Mouse (Mus musculus) kidney, embryonic 15.5 days (tissue): ENCODE data around the gene Nccrp1. TPM values are rescaled to one million over a fixed set of nuclear protein-coding genes. Genes with fewer than 3 reads are reported as not detected.
A peak's percentile ranks its signal among the peaks of the same experiment; 100 is the strongest.
"Not testable (repeated sequence)": the region's sequence is repeated elsewhere in the genome, so short reads cannot be mapped to it uniquely, and the experiment has no call there.

Source experiments
- ATAC-seq: fragments of 200-750 bp; cut with Nextera tagmentation; replicated peaks from 2 replicates; pipeline ENCODE4 v1.8.0; 2017; ENCODE audit warnings: moderate TSS enrichment; ENCODE audit not compliant: low FRiP score
- H3K27ac ChIP-seq: fragments of 300-500 bp; sonication (generic); 2 replicates; pipeline ENCODE4 v1.5.1; 2015; ENCODE audit warnings: mild to moderate bottlenecking, inconsistent platforms
- H3K27me3 ChIP-seq: fragments of 300-500 bp; sonication (generic); 2 replicates; pipeline ENCODE4 v1.6.1; 2015; ENCODE audit warnings: inconsistent platforms
- H3K36me3 ChIP-seq: fragments of 300-500 bp; sonication (generic); 2 replicates; pipeline ENCODE4 v1.6.1; 2015; ENCODE audit warnings: inconsistent platforms
- H3K4me1 ChIP-seq: fragments of 300-500 bp; sonication (generic); 2 replicates; pipeline ENCODE4 v1.6.1; 2015; ENCODE audit warnings: inconsistent platforms
- H3K4me2 ChIP-seq: fragments of 300-500 bp; sonication (generic); 2 replicates; pipeline ENCODE4 v1.6.1; 2015; ENCODE audit warnings: moderate library complexity, mild to moderate bottlenecking, inconsistent platforms
- H3K4me3 ChIP-seq: fragments of 300-500 bp; sonication (generic); replicated peaks from 2 replicates; pipeline ENCODE4 v1.5.1; 2015; ENCODE audit warnings: mild to moderate bottlenecking, inconsistent platforms
- H3K9ac ChIP-seq: fragments of 300-500 bp; sonication (generic); 2 replicates; pipeline ENCODE4 v1.6.1; 2015; ENCODE audit warnings: mild to moderate bottlenecking, inconsistent platforms
- H3K9me3 ChIP-seq: fragments of 300-500 bp; sonication (generic); replicated peaks from 2 replicates; pipeline ENCODE4 v1.6.1; 2016; ENCODE audit warnings: inconsistent platforms
- WGBS: fragments of 180-500 bp; shearing (Covaris S2); methylation state at CpG from one replicate; pipeline ENCODE4 v1.1.7; 2015; ENCODE audit warnings: mixed read lengths; 5-methylcytosine and 5-hydroxymethylcytosine counted together
- polyA plus RNA-seq: library from polyadenylated mRNA; unstranded; fragments of >200 nt; fragmentation: Nextera tagmentation; extraction: Ambion mirVana; gene quantifications from 2 replicates; pipeline ENCODE4 v1.2.1, GENCODE M21; 2015

Gene Nccrp1
- polyA plus RNA-seq, 1 experiment from 2014 or later: not detected

- Histone ChIP-seq H3K36me3 (no peaks in the 10 kb centered on the region), H3K4me3 (no peak overlapping the region), H3K27me3 (peaks cover 40% of the 10 kb centered on the region), H3K4me2 (0 out of 2 replicates have a peak overlapping the region, but pooled peaks have one; percentile 9), H3K4me1 (peaks cover 32% of the 10 kb centered on the region), H3K9ac (no peak overlapping the region), H3K9me3 (no peaks in the 10 kb centered on the region), H3K27ac (no peak overlapping the region)
- 28% methylated on average over 14 of the region's 14 CpGs for WGBS
- ATAC-seq: 0 out of 2 replicates have a peak, but pooled peaks have one; percentile 38
Observed at GRCm38 (mm10) chr7:28545048-28545890, 1.8 kb downstream of the Nccrp1 start.

DNA sequence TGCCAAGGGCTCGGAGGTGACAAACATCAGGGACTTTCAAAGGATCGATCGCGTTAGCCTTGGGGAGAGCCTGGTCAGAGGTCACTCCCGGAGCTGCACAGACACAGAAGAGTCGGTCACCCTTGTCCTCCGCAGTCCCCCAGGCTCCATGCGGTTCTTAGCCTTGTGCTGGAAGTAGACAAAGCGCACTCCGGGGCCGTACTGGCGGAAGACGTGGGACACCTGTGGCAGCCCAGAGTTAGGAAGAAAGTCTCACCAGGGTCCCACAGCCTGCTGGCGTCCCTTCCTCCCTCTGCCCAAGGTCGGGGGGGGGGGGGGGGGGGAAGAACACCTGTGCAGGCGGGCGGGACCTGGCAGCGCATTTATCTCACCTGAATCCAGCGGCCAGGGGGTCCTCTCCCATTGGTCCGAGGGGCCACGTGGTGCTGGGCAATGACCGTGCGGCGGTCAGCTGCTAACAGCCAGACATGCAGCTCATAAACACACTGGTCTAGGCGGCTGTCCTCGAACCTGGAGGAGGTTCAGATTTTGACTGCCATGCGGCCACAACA is 2.9 kb downstream of the Nccrp1 start:
- no peaks in the 10 kb centered on the region for H3K9me3 ChIP-seq
- peaks cover 40% of the 10 kb centered on the region for H3K27me3 ChIP-seq
- H3K4me2 ChIP-seq: peak overlapping the region; percentile 61
- ATAC-seq: peak; percentile 72; the same call in 1 of the 2 replicates
- no peak overlapping the region for H3K27ac ChIP-seq
- no peaks in the 10 kb centered on the region for H3K36me3 ChIP-seq
- H3K4me3 ChIP-seq: peak overlapping the region; percentile 32
- H3K4me1 ChIP-seq: peaks cover 32% of the 10 kb centered on the region
- WGBS: 3% methylated on average over 27 of the region's 27 CpGs
- H3K9ac ChIP-seq: 0 out of 2 replicates have a peak overlapping the region, but pooled peaks have one; percentile 31

GRCm38 (mm10) chr7:28540526-28540925 is 6.5 kb downstream of the Nccrp1 start, which contains the start of gene Sycn:
Sycn (plus strand) TSS chr7:28540885.
- no peak within 1 kb of the TSS for H3K27ac ChIP-seq
- H3K4me1 ChIP-seq: peaks cover 13% of the 10 kb centered on the region
- no peaks in the 10 kb centered on the region for H3K36me3 ChIP-seq
- H3K27me3 ChIP-seq: peaks cover 18% of the 10 kb centered on the region
- H3K9me3 ChIP-seq: no peaks in the 10 kb centered on the region
- WGBS: 70% methylated on average over 4 of the region's 4 CpGs
- no peak within 1 kb of the TSS for H3K9ac ChIP-seq
- H3K4me2 ChIP-seq: no peak within 1 kb of the TSS
- ATAC-seq: no peak
- no peak within 1 kb of the TSS for H3K4me3 ChIP-seq

DNA sequence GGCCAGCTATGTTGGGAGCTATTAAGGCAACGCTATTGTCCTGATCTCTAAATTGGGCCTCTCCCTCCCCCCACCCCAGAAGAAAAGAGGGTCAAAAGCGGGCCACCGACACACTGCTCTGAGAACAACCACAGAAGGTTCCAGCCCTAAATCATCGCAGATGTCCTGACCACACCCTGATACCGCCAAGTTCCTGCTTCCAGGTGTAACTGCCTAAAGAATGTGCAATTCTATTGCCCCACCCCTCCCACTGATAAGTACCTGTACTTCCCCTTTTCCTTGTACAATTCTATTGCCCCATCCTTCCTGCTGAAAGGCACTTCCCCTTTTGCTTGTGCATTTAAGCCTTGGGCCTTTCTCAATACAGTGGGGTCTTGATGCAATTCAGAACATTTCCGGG is 8.2 kb downstream of the Nccrp1 start:
- not testable (repeated sequence) for H3K36me3 ChIP-seq, H3K27ac ChIP-seq, H3K4me1 ChIP-seq, H3K9ac ChIP-seq, ATAC-seq, H3K9me3 ChIP-seq, H3K4me3 ChIP-seq, H3K27me3 ChIP-seq, H3K4me2 ChIP-seq
- WGBS: 85% methylated on average over 6 of the region's 6 CpGs

GRCm38 (mm10) chr7:28532005-28532404 is 15.0 kb downstream of the Nccrp1 start:
- no peak overlapping the region for H3K9ac ChIP-seq
- no peaks in the 10 kb centered on the region for H3K27me3 ChIP-seq
- H3K4me2 ChIP-seq: no peak overlapping the region
- 44% methylated on average over 8 of the region's 8 CpGs for WGBS
- H3K36me3 ChIP-seq: no peaks in the 10 kb centered on the region
- H3K9me3 ChIP-seq: no peaks in the 10 kb centered on the region
- no peak for ATAC-seq
- no peak overlapping the region for H3K27ac ChIP-seq
- peaks cover 8% of the 10 kb centered on the region for H3K4me1 ChIP-seq
- H3K4me3 ChIP-seq: no peak overlapping the region

DNA sequence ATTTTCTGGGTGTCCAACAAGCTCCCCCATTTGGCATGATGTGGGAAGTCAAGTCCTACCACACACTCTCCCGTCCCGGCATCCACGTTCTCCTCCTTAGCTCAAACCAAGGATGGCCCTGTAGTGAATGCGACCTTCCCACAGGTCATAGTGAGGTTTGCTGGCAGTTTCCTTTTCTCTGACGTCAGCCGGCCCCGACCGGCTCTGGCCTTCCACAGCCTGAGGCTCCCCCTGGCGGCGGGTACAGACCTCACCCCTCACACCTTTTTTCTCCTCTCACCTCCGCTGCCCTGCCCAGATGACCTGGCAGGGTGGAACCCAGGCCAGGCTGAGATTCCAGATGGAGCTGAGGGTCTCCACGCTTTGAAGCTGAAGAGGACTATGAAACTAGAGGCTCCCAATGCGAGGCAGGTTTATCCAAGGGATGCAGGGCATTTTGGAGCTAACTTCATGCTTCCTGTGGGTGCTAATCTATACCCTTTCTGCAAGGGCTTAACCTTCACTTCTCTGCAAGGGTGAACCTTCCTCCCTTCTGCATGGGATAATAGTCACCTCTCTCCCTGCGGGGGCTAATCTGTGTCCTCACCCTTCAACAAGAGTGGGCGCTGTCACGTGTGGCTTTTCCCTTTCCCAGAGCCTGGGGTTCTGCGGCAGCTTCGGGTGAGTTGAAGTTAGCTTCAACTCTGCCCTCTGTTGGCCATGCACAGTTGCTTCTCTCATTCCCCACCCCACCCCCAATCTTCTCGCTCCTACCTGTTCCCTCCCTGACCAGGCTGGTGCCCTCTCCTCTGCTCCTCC is 18.9 kb downstream of the Nccrp1 start:
- Histone ChIP-seq H3K27ac (no peak overlapping the region), H3K27me3 (no peaks in the 10 kb centered on the region), H3K9me3 (no peaks in the 10 kb centered on the region), H3K36me3 (no peaks in the 10 kb centered on the region), H3K4me3 (no peak overlapping the region), H3K4me1 (peaks cover 8% of the 10 kb centered on the region), H3K9ac (no peak overlapping the region), H3K4me2 (peak overlapping the region; percentile 1; the same call in 1 of the 2 replicates)
- WGBS: 10% methylated on average over 19 of the region's 19 CpGs
- ATAC-seq: peak; percentile 40; the same call in 1 of the 2 replicates

DNA sequence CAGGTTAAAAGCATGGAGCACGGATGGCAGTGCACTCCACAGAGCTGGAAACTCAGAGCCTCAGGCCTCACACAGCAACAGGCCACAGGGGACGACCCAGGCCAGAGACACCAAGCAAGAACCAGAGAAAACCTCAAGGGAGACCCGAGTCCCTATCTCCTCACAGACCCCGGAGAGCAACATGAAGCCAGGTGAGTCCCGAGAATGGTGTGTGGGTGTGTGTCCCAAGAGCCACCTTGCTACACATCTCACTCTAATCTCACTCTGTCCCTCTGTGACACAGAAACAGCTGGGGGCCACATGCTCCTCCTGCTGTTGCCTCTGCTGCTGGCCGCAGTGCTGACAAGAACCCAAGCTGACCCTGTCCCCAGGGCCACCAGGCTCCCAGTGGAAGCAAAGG is 24.5 kb downstream of the Nccrp1 start, which contains the start of gene Ifnl3:
TSS of gene Ifnl3 (plus strand) at position 301 of the 400 bp plus-strand sequence.
- H3K4me3 ChIP-seq, H3K27me3 ChIP-seq, H3K9ac ChIP-seq, H3K4me1 ChIP-seq, H3K9me3 ChIP-seq, ATAC-seq, H3K27ac ChIP-seq, H3K4me2 ChIP-seq, H3K36me3 ChIP-seq: not testable (repeated sequence)
- WGBS: 75% methylated on average over 5 of the region's 6 CpGs

GRCm38 (mm10) chr7:28511441-28511840 is 35.6 kb downstream of the Nccrp1 start:
- H3K27me3 ChIP-seq: no peaks in the 10 kb centered on the region
- ATAC-seq: no peak
- 71% methylated on average over 8 of the region's 8 CpGs for WGBS

GRCm38 (mm10) chr7:28510405-28510974 is 36.6 kb downstream of the Nccrp1 start, which contains the start of gene Ifnl2:
Ifnl2 (minus strand) TSS chr7:28510455.
- not testable (repeated sequence) for H3K4me2 ChIP-seq

More at GRCm38 (mm10) chr7:28511441-28511840, 35.6 kb downstream of the Nccrp1 start:
- Histone ChIP-seq H3K27ac (no peak overlapping the region), H3K4me1 (no peaks in the 10 kb centered on the region), H3K9me3 (no peaks in the 10 kb centered on the region), H3K4me2 (no peak overlapping the region), H3K36me3 (no peaks in the 10 kb centered on the region), H3K9ac (no peak overlapping the region), H3K4me3 (no peak overlapping the region)

DNA sequence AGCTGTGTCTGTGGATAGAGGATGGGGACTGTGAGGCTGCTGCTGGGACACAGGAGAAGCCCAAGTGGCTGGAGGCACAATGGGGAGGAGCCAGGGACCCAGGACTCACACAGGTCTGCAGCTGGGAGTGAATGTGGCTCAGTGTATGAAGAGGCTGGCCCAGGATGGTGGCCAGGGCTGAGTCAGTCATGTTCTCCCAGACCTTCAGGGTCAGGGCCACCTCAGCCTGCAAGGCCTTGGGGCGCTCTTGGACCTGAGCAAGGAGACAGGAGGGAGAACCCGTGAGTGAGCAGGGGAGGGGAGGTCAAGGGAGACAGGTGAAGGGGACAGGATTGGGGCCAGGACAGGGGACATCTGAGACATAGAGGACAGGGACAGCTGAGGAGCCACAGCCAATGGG is 37.9 kb downstream of the Nccrp1 start:
- H3K9me3 ChIP-seq, ATAC-seq: not testable (repeated sequence)
- WGBS: 69% methylated on average over 2 of the region's 2 CpGs

More at GRCm38 (mm10) chr7:28510405-28510974, 36.6 kb downstream of the Nccrp1 start, which contains the start of gene Ifnl2:
- not testable (repeated sequence) for ATAC-seq, H3K9me3 ChIP-seq, H3K4me3 ChIP-seq, H3K4me1 ChIP-seq, H3K27ac ChIP-seq, H3K9ac ChIP-seq, H3K27me3 ChIP-seq, H3K36me3 ChIP-seq
- 65% methylated on average over 8 of the region's 8 CpGs for WGBS

GRCm38 (mm10) chr7:28505585-28505984 is 41.5 kb downstream of the Nccrp1 start:
- Histone ChIP-seq H3K4me2 (no peak overlapping the region), H3K9me3 (0 out of 2 replicates have a peak, but pooled peaks cover 4% of the 10 kb centered on the region), H3K27ac (no peak overlapping the region), H3K27me3 (peaks cover 5% of the 10 kb centered on the region; the same call in 1 of the 2 replicates), H3K9ac (no peak overlapping the region), H3K36me3 (no peaks in the 10 kb centered on the region), H3K4me3 (no peak overlapping the region), H3K4me1 (no peaks in the 10 kb centered on the region)
- 4% methylated on average over 5 of the region's 5 CpGs for WGBS
- ATAC-seq: no peak

More for the DNA sequence above, 37.9 kb downstream of the Nccrp1 start:
- H3K27me3 ChIP-seq, H3K4me3 ChIP-seq, H3K9ac ChIP-seq, H3K27ac ChIP-seq, H3K36me3 ChIP-seq, H3K4me2 ChIP-seq, H3K4me1 ChIP-seq: not testable (repeated sequence)
